Mouse (Mus musculus): ENCODE data around the gene Acaa1a.
A peak's percentile ranks its signal among the peaks of the same experiment; 100 is the strongest.

Acaa1a gene

GRCm38 (mm10) chr9:119339558-119340211, at the start of gene Acaa1a:
Acaa1a (plus strand) TSS chr9:119339676.
- peak; percentile 85 for DNase-seq (ENCODE audit: low read depth)

GRCm38 (mm10) chr9:119290791-119291190, 48.7 kb upstream of the Acaa1a start:
- no peak for DNase-seq (ENCODE audit: low read depth)

DNA sequence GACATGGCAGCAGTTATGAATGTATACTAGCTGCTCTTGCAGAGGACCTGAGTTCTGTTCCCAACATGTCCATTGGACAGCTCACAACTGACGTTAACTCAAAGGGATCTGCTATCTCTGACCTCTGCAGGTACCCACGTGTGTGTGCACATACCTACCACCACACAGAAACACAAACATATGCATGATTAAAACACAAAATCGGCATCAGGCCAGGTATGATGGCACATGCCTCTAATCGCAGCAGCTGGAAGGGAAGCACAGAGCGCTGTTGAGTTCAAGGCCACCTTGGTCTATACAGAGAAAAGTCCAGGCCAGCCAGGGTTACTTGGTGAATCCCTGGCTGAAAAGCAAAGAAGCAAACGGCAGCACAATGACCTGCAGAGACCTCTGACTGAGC, 41.8 kb upstream of the Acaa1a start:
- DNase-seq (ENCODE audit: low read depth): no peak

- DNase-seq (ENCODE audit: low read depth): no peak
Observed at GRCm38 (mm10) chr9:119298563-119298962, 40.9 kb upstream of the Acaa1a start.

DNA sequence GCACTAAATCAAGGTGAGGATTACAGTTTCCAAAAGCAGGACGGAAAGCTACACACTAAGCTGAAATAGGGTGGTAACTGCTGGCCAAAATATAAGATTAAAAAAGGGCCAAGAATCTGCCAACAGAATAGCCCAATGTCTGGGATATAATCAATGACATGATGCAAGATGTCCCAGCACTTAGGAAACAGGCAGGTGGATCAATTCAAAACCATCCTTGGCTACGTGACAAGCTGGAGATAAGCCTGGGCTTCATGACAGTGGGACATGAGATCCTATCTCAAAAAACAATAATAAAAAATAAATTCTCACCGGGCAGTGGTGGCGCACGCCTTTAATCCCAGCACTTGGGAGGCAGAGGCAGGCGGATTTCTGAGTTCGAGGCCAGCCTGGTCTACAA, 33.6 kb upstream of the Acaa1a start:
- DNase-seq (ENCODE audit: low read depth): no peak

DNA sequence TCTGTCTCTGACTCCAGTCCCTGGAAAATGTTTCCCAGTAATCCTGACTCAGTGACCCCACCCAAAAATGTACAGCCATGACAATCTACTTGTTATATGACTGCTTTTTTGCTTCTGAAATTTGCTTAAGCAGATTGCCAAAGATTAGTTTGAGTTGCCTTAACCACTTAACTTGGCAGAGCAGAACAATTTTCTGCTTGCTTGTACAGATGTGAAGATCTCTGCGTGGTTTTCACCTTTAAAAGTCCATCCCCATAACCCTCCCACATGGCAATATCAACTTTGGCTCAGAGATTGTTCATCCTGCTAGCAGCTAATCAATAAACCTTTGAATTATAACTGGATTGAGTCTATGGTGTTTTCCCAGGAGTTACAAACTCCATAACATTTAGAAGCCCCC, 30.4 kb upstream of the Acaa1a start:
- no peak for DNase-seq (ENCODE audit: low read depth)

DNA sequence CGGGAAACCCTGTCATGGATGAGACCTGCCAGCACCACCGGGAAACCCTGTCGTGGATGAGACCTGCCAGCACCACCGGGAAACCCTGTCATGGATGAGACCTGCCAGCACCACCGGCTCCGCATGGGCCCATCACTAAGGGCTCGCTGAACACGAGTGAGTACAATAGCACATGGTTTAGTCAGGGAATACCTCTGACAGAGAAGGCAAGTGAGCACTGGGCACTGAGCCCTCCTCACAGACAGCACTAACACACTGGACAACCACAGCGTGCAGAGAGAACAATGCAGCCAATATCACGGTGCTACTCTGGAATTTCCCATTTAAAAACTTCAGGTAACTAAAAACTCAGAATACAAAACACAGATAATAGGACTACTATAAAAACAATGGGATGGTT, 26.4 kb upstream of the Acaa1a start:
- DNase-seq (ENCODE audit: low read depth): no peak

DNA sequence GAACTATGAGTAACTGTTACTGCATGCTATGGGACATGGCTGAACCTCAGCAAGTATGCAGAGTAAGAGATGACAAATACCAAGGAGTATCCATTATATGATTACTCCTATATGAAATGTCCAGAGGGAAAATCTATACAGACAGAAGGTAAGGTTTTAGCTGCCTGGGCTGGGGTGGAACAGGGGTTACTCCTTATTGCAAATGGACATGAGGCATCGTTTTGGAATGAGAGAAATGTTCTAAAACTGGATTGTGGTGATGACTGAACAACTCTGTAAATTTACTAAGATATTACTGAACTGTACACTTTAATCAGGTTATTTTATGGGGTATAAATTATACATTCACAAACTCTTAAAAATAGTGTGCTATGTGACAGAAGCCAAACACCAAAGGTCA, 20.6 kb upstream of the Acaa1a start:
- DNase-seq (ENCODE audit: low read depth): peak; percentile 51

DNA sequence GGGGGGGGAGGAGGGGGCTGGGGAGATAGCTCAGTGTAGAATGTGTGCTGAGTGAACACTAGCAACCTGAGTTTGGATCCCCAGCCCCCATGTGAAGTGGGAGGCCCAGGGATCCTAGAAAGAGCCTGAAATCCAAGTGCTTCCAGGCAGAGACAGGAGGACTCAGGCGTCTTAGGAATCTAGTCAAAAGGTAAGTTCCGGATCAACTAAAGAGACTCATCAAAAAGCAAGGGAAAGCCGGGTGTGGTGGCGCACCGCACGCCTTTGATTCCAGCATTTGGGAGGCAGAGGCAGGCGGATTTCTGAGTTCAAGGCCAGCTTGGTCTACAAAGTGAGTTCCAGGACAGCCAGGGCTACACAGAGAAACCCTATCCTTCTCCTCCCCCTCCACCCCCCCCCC, 19.0 kb upstream of the Acaa1a start:
- no peak for DNase-seq (ENCODE audit: low read depth)

DNA sequence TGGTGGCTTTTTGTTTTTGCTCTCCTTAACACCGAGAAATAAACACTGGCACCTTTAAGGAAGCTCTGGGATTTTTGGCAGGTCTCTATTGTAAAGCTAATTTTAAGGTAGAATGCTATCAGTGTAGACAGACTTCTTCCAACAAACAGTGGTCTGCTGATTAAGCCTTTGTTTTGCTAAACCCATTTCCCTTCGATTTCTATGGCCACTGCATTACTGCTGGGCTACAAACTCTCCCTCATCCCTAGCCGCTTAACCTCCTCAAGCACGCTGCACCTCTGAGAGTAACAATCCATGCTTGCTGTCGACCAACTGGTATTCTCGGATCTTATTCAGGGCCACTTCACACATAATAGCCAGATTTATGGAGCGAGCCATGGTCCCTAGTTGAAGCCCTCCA, 18.5 kb upstream of the Acaa1a start:
- DNase-seq (ENCODE audit: low read depth): peak; percentile 34

DNA sequence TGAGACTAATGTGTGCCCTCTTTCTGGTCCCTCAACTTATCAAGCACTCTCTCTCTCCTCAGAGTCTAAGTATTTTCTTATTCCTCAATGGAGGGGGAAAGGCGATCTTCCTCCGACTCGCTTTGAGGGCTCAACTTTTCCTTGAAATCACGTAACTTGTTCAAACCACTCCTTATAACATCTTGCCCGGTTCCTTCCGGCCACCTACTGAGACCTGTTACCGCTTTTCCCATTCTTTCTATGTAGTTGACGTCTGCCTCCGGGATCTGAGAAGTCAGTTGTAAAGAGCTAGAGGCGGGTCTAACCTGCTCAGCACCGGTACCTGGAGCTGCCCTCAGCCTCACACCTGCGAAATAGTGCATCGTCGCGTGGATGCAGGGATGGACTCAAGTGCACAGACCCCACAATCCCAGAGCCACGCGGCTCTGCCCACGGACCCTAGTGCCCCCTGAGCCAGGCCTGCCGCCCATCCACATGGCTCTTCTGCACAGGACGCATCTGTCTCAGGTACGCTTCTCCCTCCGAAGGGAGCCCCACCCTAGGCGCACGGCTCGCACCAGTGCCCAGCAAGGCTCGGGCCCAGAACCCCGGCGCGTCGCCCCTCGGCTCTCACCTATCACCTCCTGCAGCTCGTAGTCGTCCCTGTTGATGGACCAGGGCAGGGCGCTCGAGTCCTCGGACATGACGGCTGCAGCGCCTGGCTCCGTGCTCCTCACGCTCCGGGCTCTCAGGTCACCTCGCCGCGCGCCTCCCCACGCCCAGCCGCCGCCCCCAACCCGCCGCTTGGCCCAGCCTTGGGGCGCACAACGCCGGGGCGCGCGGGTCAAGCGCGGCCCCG, 17.9 kb upstream of the Acaa1a start:
- peak; percentile 33 for DNase-seq (ENCODE audit: low read depth)

DNA sequence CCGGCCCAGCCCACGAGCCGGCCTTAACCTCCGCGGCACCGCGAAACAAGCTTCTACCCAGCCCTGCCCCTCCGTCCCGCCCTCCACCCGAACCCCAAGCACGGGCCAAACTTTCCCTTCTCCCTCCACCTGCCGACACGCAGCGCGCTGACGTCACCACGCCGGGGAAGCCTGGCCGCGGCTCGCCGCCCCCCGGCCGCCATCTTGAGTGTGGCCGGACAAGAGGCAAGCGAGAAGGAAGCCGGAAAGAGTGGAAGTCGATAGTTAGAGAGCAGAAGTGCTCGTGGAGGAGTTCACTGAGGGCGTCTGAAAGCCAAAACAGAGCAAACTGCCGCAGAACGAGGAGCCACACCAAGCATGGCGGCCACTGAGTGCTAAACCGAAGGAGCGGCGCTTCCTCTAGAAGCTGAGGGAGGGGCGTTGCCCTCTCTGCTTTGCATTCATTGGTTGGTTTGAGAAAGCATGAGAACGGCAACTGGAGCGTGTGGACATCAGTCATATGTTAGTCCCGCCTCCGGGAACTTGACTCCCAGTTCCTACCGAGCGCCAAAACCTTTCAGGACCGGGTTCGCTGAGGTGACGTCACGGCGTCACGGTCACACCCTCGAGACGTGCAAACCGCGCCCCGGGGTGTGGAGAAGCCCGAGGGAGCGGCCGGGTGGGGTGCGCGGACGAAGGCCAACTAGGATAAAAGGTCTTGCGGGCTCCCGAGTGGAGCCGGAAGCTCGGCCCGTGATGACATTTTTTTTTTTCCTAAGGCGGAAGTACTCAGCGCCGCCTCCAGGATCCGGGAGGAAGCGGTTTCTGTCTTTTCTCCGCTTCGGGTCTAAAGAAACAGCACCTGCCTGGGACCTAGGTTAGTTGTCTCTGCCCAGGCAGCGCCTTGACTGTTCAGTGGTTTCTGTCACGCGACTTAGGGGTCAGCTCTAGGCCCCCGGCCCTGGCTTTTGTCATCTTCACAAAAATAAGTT, 16.9 kb upstream of the Acaa1a start, which contains the start of gene Oxsr1:
Gene Oxsr1, minus strand, starts transcription at position 139 of the 971 bp plus-strand sequence.
- DNase-seq (ENCODE audit: low read depth): peak; percentile 98

DNA sequence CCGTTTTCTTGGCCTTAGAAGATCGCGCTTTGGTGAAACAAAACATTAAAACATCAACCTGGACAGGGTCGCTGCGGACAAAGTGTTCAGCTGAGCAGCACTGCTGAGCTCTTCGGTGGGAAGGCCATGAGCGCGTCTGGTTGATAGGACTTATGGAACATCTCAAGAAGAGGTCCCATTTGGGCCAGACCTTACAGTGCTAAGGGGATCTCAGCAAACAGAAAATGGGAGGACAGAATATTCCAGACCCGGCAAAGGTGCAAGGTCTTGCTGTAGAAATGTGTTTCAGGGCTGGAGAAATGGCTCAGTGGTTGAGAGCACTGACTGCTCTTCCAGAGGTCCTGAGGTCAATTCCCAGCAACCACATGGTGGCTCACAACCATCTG, 16.2 kb upstream of the Acaa1a start:
- peak; percentile 16 for DNase-seq (ENCODE audit: low read depth)

- no peak for DNase-seq (ENCODE audit: low read depth)
Observed at GRCm38 (mm10) chr9:119324130-119324529, 15.3 kb upstream of the Acaa1a start.

GRCm38 (mm10) chr9:119328488-119328887, 11.0 kb upstream of the Acaa1a start:
- DNase-seq (ENCODE audit: low read depth): peak; percentile 59

DNA sequence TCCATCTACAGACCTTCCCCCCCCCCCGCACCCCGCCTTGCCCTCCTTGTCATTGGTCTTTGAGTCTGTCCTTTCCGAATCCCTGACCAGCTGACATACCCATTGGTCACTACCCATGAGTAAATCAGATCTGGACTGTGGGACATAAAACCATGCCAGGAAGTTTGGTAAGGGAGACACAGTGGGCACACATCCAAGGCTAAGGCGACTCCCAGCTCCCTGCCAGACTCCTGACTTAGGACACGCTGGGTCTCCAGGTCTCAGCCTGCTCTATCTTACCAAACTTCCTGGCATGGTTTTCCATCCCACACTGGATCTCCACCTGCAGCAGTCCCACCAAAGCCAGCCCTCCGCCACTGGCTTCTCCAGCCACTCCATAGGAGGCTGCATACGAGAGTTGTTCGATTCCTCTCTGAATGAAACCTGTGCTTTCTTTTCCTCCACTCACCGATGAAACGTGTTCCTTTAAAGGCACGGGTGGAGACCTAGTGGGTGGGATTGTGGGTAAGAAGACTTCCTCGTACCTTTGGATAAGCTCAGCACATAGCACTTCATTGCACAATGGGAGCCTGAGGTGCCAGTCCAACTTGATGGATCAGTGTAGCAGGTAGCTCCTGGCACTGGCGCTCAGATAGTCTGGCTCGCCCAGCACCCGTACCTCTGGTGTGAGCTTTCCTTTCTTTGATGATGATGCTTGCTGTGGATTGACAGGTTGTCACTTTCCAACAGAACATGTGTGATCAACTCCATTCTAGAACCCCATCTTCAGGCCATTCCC, 9.1 kb upstream of the Acaa1a start:
- peak; percentile 41 for DNase-seq (ENCODE audit: low read depth)

DNA sequence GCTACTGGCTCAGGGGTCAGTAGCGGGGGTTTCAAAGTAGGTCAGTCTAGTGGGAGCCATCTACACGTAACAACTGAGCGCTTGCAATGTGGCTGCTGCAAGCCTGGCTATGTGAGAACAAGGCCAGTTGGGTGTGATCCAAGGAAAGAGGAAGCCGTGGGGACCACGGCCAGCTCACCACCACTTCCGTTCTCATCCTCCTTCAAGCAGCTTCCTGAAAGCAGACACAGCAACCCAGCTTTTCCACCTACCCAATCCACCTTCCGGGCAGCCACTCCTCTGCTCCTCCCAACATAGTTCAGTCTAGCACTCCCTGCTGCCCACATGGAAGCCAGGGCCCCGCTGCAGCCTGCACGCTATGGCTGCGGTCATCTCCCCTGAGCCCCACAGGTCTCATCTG, 5.2 kb upstream of the Acaa1a start:
- no peak for DNase-seq (ENCODE audit: low read depth)

GRCm38 (mm10) chr9:119334834-119335233, 4.6 kb upstream of the Acaa1a start:
- DNase-seq (ENCODE audit: low read depth): no peak

DNA sequence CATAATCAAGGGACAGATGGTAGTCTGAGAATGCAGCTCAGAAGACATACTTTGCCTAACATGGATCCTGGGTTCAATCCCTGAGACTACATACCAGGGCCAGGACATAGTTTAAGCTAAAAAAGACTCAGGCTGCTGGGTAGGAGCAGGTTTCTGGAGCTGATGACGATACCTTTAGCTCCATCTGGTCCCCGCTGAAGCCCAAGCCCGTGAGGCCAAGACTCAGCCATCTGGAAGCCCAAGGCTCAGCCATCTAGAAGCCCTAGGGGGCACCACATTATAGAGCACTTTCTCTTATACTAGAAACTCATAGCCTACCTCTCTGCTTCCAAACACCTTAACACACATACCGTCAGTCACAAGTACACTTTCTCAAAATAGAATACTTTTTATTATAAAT, 3.9 kb upstream of the Acaa1a start:
- DNase-seq (ENCODE audit: low read depth): no peak

DNA sequence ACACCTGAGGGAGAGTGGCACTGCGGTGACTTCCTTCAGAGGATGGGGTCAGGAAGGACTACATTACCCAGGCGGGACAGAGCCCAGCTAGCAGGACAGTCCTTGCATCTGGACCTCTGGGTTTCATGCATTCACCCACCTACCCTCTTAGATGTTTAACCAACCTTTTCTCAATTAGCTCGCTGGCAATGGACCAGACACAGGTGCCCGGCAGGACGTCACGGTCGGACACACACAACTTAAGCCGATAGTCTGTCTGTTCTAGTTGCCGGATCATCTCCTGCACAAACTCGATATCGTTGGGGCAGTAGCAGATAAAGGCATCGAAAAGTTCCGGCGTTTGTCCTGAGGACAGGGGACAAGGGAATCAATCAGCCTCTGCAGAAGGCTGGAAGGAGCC, 1.6 kb upstream of the Acaa1a start:
- DNase-seq (ENCODE audit: low read depth): no peak

- no peak for DNase-seq (ENCODE audit: low read depth)
Observed at GRCm38 (mm10) chr9:119338350-119338749, 1.1 kb upstream of the Acaa1a start.

- DNase-seq (ENCODE audit: low read depth): no peak
Observed at GRCm38 (mm10) chr9:119339106-119339505, 370 bp upstream of the Acaa1a start.

Measured in NIH3T3 (cell line).